Mouse (Mus musculus): ENCODE measurements around the gene Lrrc37a. TPM values are rescaled to one million over a fixed set of nuclear protein-coding genes. Genes with fewer than 3 reads are reported as not detected.
"Not testable (repeated sequence)": the region's sequence is repeated elsewhere in the genome, so short reads cannot be mapped to it uniquely, and the experiment has no call there.

Lrrc37a gene
- polyA plus RNA-seq, 1 experiment from 2014 or later = not detected

- H3K36me3 ChIP-seq (replicated peaks; ENCODE audit: control insufficient read depth, insufficient read depth, low read depth, low read length); H3K9me3 ChIP-seq (replicated peaks; ENCODE audit: control insufficient read depth, low read length); H3K27ac ChIP-seq (replicated peaks; ENCODE audit: low read depth, low read length); H3K9ac ChIP-seq (replicated peaks; ENCODE audit: low read length); H3K4me1 ChIP-seq (ENCODE audit: control insufficient read depth, insufficient read depth, low read length); H3K27me3 ChIP-seq (ENCODE audit: control insufficient read depth, insufficient read depth, low read length); DNase-seq (ENCODE audit: low spot score); H3K4me2 ChIP-seq (ENCODE audit: low read depth, low read length); H3K4me3 ChIP-seq (ENCODE audit: low read depth, low read length); ATAC-seq (replicated peaks; ENCODE audit: insufficient number of reproducible peaks, low FRiP score, low TSS enrichment, low read depth): not testable (repeated sequence)
- WGBS = 68% methylated on average over 5 of the region's 5 CpGs
These were observed 97.3 kb downstream of the Lrrc37a start for GRCm38 (mm10) chr11:103407136-103407535.

GRCm38 (mm10) chr11:103406551-103406950, 97.8 kb downstream of the Lrrc37a start:
- ATAC-seq (replicated peaks; ENCODE audit: insufficient number of reproducible peaks, low FRiP score, low TSS enrichment, low read depth) = no peak
- no peak overlapping the region for H3K27ac ChIP-seq (replicated peaks; ENCODE audit: low read depth, low read length)
- no peak overlapping the region for H3K4me2 ChIP-seq (ENCODE audit: low read depth, low read length)
- H3K4me3 ChIP-seq (ENCODE audit: low read depth, low read length) = no peak overlapping the region
- H3K9ac ChIP-seq (replicated peaks; ENCODE audit: low read length) = no peak overlapping the region
- DNase-seq (ENCODE audit: low spot score) = no peak
- H3K9me3 ChIP-seq (replicated peaks; ENCODE audit: control insufficient read depth, low read length) = no peaks in the 10 kb centered on the region
- H3K4me1 ChIP-seq (ENCODE audit: control insufficient read depth, insufficient read depth, low read length) = no peaks in the 10 kb centered on the region
- no peaks in the 10 kb centered on the region for H3K36me3 ChIP-seq (replicated peaks; ENCODE audit: control insufficient read depth, insufficient read depth, low read depth, low read length)
- no peaks in the 10 kb centered on the region for H3K27me3 ChIP-seq (ENCODE audit: control insufficient read depth, insufficient read depth, low read length)
- WGBS = 72% methylated on average over 7 of the region's 7 CpGs

DNA sequence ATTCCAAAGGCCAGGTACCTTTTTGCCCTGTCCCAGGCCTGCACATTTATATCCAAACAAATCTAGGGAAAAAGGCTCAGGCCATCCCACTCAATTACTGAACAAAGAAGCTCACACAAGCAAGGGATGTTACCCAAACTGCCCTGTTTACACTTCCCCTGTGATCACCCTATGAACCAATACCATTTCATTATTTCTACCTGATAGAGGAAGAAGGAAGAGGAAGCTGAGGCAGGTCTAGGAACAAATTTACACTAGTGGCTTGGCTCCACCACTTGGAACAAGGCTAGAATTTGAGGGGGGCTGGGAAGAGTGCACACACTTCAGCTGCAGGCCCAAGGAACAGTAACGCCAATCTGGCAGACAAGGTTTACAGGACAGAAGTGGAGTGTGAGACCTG, 98.6 kb downstream of the Lrrc37a start:
- Histone ChIP-seq H3K36me3 (replicated peaks; ENCODE audit: control insufficient read depth, insufficient read depth, low read depth, low read length) (no peaks in the 10 kb centered on the region), H3K9me3 (replicated peaks; ENCODE audit: control insufficient read depth, low read length) (no peaks in the 10 kb centered on the region)
- 87% methylated on average over 1 of the region's 1 CpGs for WGBS

GRCm38 (mm10) chr11:103404618-103405017, 99.8 kb downstream of the Lrrc37a start:
- no peak overlapping the region for H3K4me3 ChIP-seq (ENCODE audit: low read depth, low read length)
- H3K9ac ChIP-seq (replicated peaks; ENCODE audit: low read length) = no peak overlapping the region
- H3K27ac ChIP-seq (replicated peaks; ENCODE audit: low read depth, low read length) = no peak overlapping the region
- no peaks in the 10 kb centered on the region for H3K36me3 ChIP-seq (replicated peaks; ENCODE audit: control insufficient read depth, insufficient read depth, low read depth, low read length)
- H3K4me1 ChIP-seq (ENCODE audit: control insufficient read depth, insufficient read depth, low read length) = no peaks in the 10 kb centered on the region
- no peaks in the 10 kb centered on the region for H3K27me3 ChIP-seq (ENCODE audit: control insufficient read depth, insufficient read depth, low read length)
- ATAC-seq (replicated peaks; ENCODE audit: insufficient number of reproducible peaks, low FRiP score, low TSS enrichment, low read depth) (no peak), DNase-seq (ENCODE audit: low spot score) (no peak)
- H3K4me2 ChIP-seq (ENCODE audit: low read depth, low read length) = no peak overlapping the region
- no peaks in the 10 kb centered on the region for H3K9me3 ChIP-seq (replicated peaks; ENCODE audit: control insufficient read depth, low read length)

More for the DNA sequence above, 98.6 kb downstream of the Lrrc37a start:
- no peak overlapping the region for H3K4me2 ChIP-seq (ENCODE audit: low read depth, low read length)
- ATAC-seq (replicated peaks; ENCODE audit: insufficient number of reproducible peaks, low FRiP score, low TSS enrichment, low read depth) = no peak
- no peak for DNase-seq (ENCODE audit: low spot score)
- H3K4me1 ChIP-seq (ENCODE audit: control insufficient read depth, insufficient read depth, low read length) = no peaks in the 10 kb centered on the region
- H3K27me3 ChIP-seq (ENCODE audit: control insufficient read depth, insufficient read depth, low read length) = no peaks in the 10 kb centered on the region
- H3K9ac ChIP-seq (replicated peaks; ENCODE audit: low read length) = no peak overlapping the region
- no peak overlapping the region for H3K27ac ChIP-seq (replicated peaks; ENCODE audit: low read depth, low read length)
- no peak overlapping the region for H3K4me3 ChIP-seq (ENCODE audit: low read depth, low read length)

- ATAC-seq (replicated peaks; ENCODE audit: insufficient number of reproducible peaks, low FRiP score, low TSS enrichment, low read depth) (no peak), DNase-seq (ENCODE audit: low spot score) (no peak)
- WGBS = 56% methylated on average over 4 of the region's 4 CpGs
- no peak overlapping the region for H3K27ac ChIP-seq (replicated peaks; ENCODE audit: low read depth, low read length)
- H3K27me3 ChIP-seq (ENCODE audit: control insufficient read depth, insufficient read depth, low read length) = no peaks in the 10 kb centered on the region
- no peaks in the 10 kb centered on the region for H3K36me3 ChIP-seq (replicated peaks; ENCODE audit: control insufficient read depth, insufficient read depth, low read depth, low read length)
- no peak overlapping the region for H3K9ac ChIP-seq (replicated peaks; ENCODE audit: low read length)
- no peak overlapping the region for H3K4me2 ChIP-seq (ENCODE audit: low read depth, low read length)
- H3K4me1 ChIP-seq (ENCODE audit: control insufficient read depth, insufficient read depth, low read length) = no peaks in the 10 kb centered on the region
- H3K9me3 ChIP-seq (replicated peaks; ENCODE audit: control insufficient read depth, low read length) = no peaks in the 10 kb centered on the region
- H3K4me3 ChIP-seq (ENCODE audit: low read depth, low read length) = no peak overlapping the region
These were observed 100.6 kb downstream of the Lrrc37a start for GRCm38 (mm10) chr11:103403776-103404175.

DNA sequence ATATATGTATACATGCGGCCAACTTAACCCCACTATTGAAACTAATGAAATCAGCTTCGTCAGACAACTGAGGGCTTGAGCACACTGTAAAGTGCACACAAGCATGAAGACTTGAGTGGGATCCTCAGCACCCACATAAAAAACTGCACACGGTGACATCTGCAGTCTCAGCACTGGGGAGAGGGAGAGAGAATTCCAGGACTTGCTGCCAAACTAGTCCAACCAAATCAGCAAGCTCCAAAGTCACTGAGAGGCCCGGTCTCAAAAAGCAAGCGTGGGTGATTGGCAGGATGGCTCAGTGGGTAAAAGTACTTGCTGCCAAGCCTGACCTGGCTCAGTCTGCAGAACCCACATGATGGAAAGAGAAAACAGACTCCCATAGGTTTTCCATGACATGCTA, 101.7 kb downstream of the Lrrc37a start:
- H3K27me3 ChIP-seq (ENCODE audit: control insufficient read depth, insufficient read depth, low read length) = no peaks in the 10 kb centered on the region
- H3K4me1 ChIP-seq (ENCODE audit: control insufficient read depth, insufficient read depth, low read length) = no peaks in the 10 kb centered on the region
- no peak overlapping the region for H3K4me2 ChIP-seq (ENCODE audit: low read depth, low read length)
- H3K9ac ChIP-seq (replicated peaks; ENCODE audit: low read length) = no peak overlapping the region
- H3K4me3 ChIP-seq (ENCODE audit: low read depth, low read length) = no peak overlapping the region
- no peaks in the 10 kb centered on the region for H3K9me3 ChIP-seq (replicated peaks; ENCODE audit: control insufficient read depth, low read length)
- WGBS = 92% methylated on average over 5 of the region's 5 CpGs
- H3K36me3 ChIP-seq (replicated peaks; ENCODE audit: control insufficient read depth, insufficient read depth, low read depth, low read length) = no peaks in the 10 kb centered on the region
- ATAC-seq (replicated peaks; ENCODE audit: insufficient number of reproducible peaks, low FRiP score, low TSS enrichment, low read depth) = no peak
- H3K27ac ChIP-seq (replicated peaks; ENCODE audit: low read depth, low read length) = no peak overlapping the region
- no peak for DNase-seq (ENCODE audit: low spot score)

GRCm38 (mm10) chr11:103402198-103402597, 102.2 kb downstream of the Lrrc37a start:
- no peaks in the 10 kb centered on the region for H3K9me3 ChIP-seq (replicated peaks; ENCODE audit: control insufficient read depth, low read length)
- no peaks in the 10 kb centered on the region for H3K4me1 ChIP-seq (ENCODE audit: control insufficient read depth, insufficient read depth, low read length)
- H3K27me3 ChIP-seq (ENCODE audit: control insufficient read depth, insufficient read depth, low read length) = no peaks in the 10 kb centered on the region
- ATAC-seq (replicated peaks; ENCODE audit: insufficient number of reproducible peaks, low FRiP score, low TSS enrichment, low read depth) (no peak), DNase-seq (ENCODE audit: low spot score) (peak; percentile 61)
- H3K36me3 ChIP-seq (replicated peaks; ENCODE audit: control insufficient read depth, insufficient read depth, low read depth, low read length) = no peaks in the 10 kb centered on the region
- H3K4me3 ChIP-seq (ENCODE audit: low read depth, low read length) = no peak overlapping the region
- H3K4me2 ChIP-seq (ENCODE audit: low read depth, low read length) = no peak overlapping the region
- H3K27ac ChIP-seq (replicated peaks; ENCODE audit: low read depth, low read length) = no peak overlapping the region
- no peak overlapping the region for H3K9ac ChIP-seq (replicated peaks; ENCODE audit: low read length)
- 58% methylated on average over 2 of the region's 2 CpGs for WGBS

Data from embryonic facial prominence, embryonic 11.5 days (tissue).